Mouse (Mus musculus) large intestine, adult 2 months (tissue): Measurements from ENCODE around the gene Dhrs7b. TPM values are rescaled to one million over a fixed set of nuclear protein-coding genes. Genes with fewer than 3 reads are reported as not detected.
"Not testable (repeated sequence)": the region's sequence is repeated elsewhere in the genome, so short reads cannot be mapped to it uniquely, and the experiment has no call there.

Source experiments
- DNase-seq: peaks from one replicate; pipeline ENCODE4 v3.0.0-alpha.2; 2012; ENCODE audit warnings: low read depth, low spot score
- WGBS: fragments of 180-500 bp; shearing (Covaris S2); methylation state at CpG from one replicate; pipeline ENCODE4 v1.1.7; 2018; 5-methylcytosine and 5-hydroxymethylcytosine counted together
- polyA plus RNA-seq: library from polyadenylated mRNA; depleted of rRNA; stranded (reverse); fragments of >200 nt; gene quantifications from 2 replicates; pipeline ENCODE4 v1.2.3, GENCODE M21; 2012; rRNA removed

Gene Dhrs7b
- polyA plus RNA-seq, 1 experiment, result 47.6 TPM

DNA sequence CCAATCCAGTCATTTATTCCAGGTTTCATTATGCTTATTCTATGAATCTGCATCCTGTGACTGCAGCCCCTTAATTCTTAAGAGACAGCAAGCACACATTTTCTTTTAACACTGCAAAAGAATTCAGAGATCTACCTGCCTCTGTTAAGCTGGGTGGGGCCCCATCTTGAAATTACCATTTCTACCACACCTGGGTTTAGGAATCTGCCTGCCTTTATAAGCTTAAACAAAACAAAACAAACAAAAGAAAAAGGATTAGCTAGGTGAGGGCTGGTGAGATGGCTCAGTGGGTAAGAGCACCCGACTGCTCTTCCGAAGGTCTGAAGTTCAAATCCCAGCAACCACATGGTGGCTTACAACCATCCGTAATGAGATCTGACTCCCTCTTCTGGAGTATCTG lies 56.6 kb downstream of the Dhrs7b start:
- WGBS, result 86% methylated on average over 3 of the region's 3 CpGs
- not testable (repeated sequence) for DNase-seq

DNA sequence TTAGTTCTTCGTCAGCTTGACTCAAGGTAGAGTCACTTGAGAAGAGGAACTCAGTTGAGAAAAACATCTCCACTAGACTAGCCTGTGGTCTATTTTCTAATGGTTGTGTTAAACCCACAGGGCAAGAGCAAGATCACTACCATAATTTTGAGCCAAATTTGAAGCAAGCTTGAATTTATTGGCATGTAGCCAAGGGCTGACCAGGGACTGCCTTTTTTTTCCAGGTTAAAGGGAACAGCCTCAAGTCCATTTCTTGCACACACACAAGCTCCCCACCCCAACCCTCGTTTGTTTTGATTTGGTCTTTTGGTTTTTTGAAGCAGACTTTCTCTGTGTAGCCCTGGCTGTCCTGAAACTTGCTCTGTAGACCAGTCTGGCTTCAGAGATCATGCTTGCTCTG lies 59.4 kb downstream of the Dhrs7b start:
- WGBS, result 48% methylated on average over 2 of the region's 2 CpGs
- no peak for DNase-seq

DNA sequence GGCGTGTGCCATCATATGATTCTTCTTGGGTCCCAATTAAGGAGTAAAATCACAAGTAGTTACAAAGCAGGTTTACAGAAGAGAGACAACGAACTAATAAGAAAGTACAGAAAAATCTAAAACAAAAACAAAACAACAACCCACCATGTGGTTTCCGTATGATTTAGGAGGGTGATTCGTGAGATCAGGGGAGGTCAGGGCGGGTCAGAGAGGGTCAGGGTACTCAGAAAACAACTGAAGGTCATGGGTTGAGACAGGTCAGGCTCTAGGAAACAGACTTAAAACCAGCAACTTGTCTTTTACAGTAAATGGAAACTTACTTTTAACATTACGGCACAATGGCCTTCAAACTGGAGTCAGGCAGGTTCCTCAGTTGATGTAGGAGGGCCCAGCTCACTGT lies 59.9 kb downstream of the Dhrs7b start:
- 50% methylated on average over 6 of the region's 6 CpGs for WGBS
- DNase-seq, result no peak

- 39% methylated on average over 3 of the region's 3 CpGs for WGBS
- no peak for DNase-seq
Measured at GRCm38 (mm10) chr11:60890744-60891143, 60.3 kb downstream of the Dhrs7b start.

DNA sequence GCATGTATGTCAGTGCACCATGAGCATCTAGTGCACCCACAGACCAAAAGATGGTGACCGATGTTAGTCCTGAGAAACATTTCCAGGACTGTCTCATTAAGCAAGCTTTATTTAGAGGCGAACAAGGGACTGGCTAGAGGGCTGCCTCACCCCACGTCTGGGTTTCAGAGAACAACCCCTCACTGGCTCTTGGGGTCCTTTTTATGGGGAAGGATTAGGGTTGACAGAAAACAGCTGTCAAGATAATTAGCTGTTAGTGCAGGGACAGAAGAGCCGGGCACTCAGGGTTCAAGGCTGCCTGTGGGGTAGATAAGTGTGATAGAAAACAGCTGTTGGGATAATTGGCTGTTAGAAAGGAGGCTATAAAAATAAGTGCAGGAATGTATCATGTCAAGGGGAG lies 65.5 kb downstream of the Dhrs7b start:
- 38% methylated on average over 4 of the region's 4 CpGs for WGBS
- DNase-seq, result no peak

DNA sequence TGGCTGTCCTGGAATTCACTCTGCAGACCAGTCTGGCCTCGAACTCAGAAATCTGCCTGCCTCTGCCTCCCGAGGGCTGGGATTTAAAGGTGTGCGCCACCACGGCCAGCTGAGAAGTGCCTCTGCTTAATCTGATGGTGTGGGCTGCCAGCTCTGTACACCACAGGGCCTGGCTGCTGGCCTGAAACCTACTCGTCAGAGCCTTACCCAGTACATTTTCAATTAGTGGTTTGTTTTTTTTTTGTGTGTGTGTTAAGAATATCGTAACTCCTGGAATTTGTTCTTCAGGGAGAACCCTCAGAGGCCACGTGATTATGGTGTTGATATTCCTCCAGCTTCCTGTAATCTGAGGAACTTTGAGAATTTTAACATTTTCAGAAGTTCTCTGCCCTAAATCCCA lies 71.6 kb downstream of the Dhrs7b start:
- 68% methylated on average over 7 of the region's 7 CpGs for WGBS
- no peak for DNase-seq

DNA sequence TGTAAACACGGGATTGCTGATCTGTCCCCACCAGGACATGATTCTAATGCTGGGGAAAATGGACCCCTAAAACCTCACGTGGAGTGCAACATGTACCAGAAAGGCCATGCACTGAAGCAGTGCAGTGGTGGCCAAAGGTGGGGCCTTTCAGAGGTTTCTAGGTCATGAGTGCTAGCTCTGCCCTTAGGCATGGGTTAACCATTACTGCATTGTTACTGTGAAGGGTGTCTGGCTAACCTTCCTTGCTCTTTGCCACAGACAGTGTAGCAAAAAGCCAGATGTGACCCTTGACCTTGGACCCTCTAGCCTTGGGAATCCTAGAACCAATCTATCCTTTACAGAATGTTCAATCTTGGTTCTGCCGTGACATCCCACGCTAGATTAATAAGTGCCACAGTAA lies 72.1 kb downstream of the Dhrs7b start:
- WGBS, result 54% methylated on average over 4 of the region's 4 CpGs
- no peak for DNase-seq

GRCm38 (mm10) chr11:60903661-60904061 lies 73.2 kb downstream of the Dhrs7b start:
- 87% methylated on average over 6 of the region's 6 CpGs for WGBS
- DNase-seq, result no peak

DNA sequence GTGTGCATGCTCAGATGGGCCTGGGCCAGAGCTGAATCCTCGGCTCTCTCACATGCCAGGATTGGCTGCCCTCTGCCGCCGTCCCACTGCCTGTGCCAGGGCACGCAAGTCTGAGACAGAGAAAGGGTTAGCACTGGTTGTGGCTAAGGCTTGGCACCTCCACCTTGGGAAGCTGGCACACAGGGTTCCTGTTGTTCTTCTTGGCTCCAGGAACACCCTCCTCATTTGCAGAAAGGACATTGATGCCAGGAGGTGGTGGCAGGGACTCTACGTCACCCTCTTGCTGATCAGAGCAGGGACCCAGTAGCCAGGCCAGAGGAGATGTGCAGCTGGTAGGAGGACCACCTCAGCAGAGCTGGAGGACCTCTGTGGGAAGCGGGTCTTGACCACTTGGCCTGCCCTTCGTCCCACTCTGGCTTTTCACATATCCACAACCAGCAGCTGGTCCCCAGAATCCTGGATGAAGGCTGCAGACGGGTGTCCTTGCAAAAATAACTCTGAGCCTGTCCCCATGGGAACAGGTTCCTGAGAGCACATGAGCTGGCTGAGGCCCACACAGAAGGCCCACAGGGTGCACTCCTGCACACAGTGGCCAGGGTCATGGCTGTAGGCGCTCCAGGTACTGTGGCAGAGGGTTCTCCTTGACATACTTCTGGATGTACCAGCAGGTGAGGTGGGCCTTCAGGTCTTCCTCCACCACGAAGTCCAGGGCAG lies 75.1 kb downstream of the Dhrs7b start:
- no peak for DNase-seq
- 89% methylated on average over 10 of the region's 10 CpGs for WGBS

DNA sequence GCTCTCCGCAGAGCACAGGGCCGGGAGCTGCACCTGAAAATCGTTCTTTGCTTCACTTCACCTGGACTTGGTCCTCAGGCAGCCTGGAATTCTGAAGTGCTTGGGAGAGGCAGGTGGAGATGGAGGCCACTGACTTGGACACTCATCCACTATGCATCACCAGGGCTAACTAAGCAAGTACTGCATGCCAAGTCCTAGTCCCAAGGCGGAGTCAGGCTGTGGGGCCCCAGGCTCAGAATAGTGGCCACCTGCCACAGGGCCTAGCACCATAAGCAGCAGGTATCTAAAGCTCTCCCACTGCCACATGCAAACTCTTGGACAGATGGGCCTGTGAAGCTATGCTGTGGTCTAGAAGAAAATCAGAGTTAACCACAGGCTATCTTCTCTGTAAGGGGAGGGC lies 76.0 kb downstream of the Dhrs7b start:
- DNase-seq, result no peak
- 85% methylated on average over 4 of the region's 4 CpGs for WGBS

- DNase-seq, result no peak
- WGBS, result 61% methylated on average over 3 of the region's 3 CpGs
Measured at GRCm38 (mm10) chr11:60908073-60908472, 77.6 kb downstream of the Dhrs7b start.

DNA sequence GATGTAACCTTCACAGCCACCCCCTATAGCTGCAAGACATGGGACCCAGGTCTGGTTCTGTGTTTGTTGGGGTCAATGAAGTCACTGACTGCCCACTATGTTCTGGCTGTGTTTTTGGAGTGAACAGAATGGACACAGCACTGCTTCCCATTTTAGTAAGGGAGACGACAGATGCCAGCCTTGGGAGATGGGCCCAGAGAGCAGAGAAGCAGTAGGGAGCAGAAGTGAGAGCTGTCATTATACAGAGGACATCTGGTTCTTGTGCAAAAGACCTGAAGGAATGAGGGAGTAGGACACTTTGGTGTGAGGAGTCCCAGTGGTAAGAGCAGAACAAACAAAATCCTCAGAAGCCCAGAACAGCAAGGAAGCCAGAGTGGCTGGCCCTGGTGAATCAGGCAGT lies 79.2 kb downstream of the Dhrs7b start:
- 78% methylated on average over 1 of the region's 1 CpGs for WGBS

More for the DNA sequence above, 79.2 kb downstream of the Dhrs7b start:
- DNase-seq, result no peak

Other genes starting within 250 kb of the Dhrs7b start
- 27.3 and 34.5 TPM in 2 replicates for gene Llgl1, start 130.9 kb upstream of the Dhrs7b start, polyA plus RNA-seq
- gene Flii, start 103.4 kb upstream of the Dhrs7b start, polyA plus RNA-seq, result 230 and 253 TPM in 2 replicates
- 9.7 and 9.8 TPM in 2 replicates for gene Mief2, start 102.2 kb upstream of the Dhrs7b start, polyA plus RNA-seq
- gene Top3a, start 53.3 kb upstream of the Dhrs7b start, polyA plus RNA-seq, result 5.8 and 6.3 TPM in 2 replicates
- gene Smcr8, start 53.1 kb upstream of the Dhrs7b start, polyA plus RNA-seq, result 5.8 and 9.8 TPM in 2 replicates
- gene Shmt1, start 18.9 kb upstream of the Dhrs7b start, polyA plus RNA-seq, result 33.6 and 35.2 TPM in 2 replicates
- 59.9 and 74.0 TPM in 2 replicates for gene Tmem11, start 48.6 kb downstream of the Dhrs7b start, polyA plus RNA-seq
- 9.7 and 10.7 TPM in 2 replicates for gene Natd1, start 84.1 kb downstream of the Dhrs7b start, polyA plus RNA-seq
- gene Map2k3, start 101.4 kb downstream of the Dhrs7b start, polyA plus RNA-seq, result 85.1 and 90.0 TPM in 2 replicates
- 0.58 and 1.2 TPM in 2 replicates for gene Kcnj12, start 191.9 kb downstream of the Dhrs7b start, polyA plus RNA-seq